Mouse (Mus musculus) thymus, adult 2 months (tissue): ENCODE results near the gene Olfr1254.

Experiments used
- CTCF ChIP-seq: fragments of 200-500 bp; IDR thresholded peaks from 2 replicates; pipeline ENCODE4 v1.5.1; 2012; ENCODE audit warnings: mild to moderate bottlenecking, control low read depth, low read length, moderate library complexity, borderline replicate concordance; ENCODE audit not compliant: control insufficient read depth, poor library complexity, insufficient read depth; ENCODE audit errors: extremely low read depth
- POLR2A ChIP-seq: fragments of 200-500 bp; IDR thresholded peaks from 2 replicates; pipeline ENCODE4 v1.6.1; 2012; ENCODE audit warnings: mild to moderate bottlenecking, low read length, control low read depth, moderate library complexity; ENCODE audit not compliant: control insufficient read depth, poor library complexity, insufficient read depth; ENCODE audit errors: extremely low read depth

GRCm38 (mm10) chr2:89810751-89811150 lies 17.3 kb upstream of the Olfr1254 start:
- no peak for TF ChIP-seq POLR2A
- no peak for TF ChIP-seq CTCF
